Mouse (Mus musculus): ENCODE results near the gene Satb2. TPM values are rescaled to one million over a fixed set of nuclear protein-coding genes. Genes with fewer than 3 reads are reported as not detected.

The Satb2 gene
- polyA plus RNA-seq, 1 experiment from 2014 or later = 0.17 TPM

DNA sequence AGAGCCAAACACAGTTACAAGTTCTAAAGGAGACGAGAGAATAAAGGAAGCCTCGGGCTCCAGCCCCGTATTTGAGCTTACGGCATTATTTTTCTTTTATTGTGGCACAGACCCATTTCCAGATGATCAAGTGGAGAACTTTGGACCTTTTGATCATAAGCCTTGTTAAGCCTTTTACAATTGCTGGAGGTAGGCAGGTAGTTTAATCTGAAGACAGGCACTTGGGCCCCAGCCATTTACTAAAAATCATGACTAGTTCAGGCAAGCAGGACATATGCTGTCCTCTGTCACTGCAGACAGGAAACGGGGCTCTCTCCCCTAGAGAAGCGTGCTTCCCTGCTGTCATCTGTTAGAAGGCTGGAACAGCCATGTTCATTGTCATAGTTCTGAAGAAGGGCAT is 26.9 kb downstream of the Satb2 start:
- DNase-seq (ENCODE audit: low spot score) (no peak), ATAC-seq (no peak)
- Histone ChIP-seq H3K9ac (replicated peaks; ENCODE audit: low read depth) (no peak overlapping the region), H3K36me3 (ENCODE audit: insufficient read depth, low read length) (no peaks in the 10 kb centered on the region), H3K9me3 (ENCODE audit: low read length) (no peaks in the 10 kb centered on the region), H3K4me1 (ENCODE audit: insufficient read depth, low read depth, low read length) (no peaks in the 10 kb centered on the region), H3K27ac (ENCODE audit: low read length) (no peak overlapping the region), H3K27me3 (replicated peaks; ENCODE audit: insufficient read depth, low read length) (no peaks in the 10 kb centered on the region), H3K4me2 (replicated peaks; ENCODE audit: low read depth, low read length) (no peak overlapping the region), H3K4me3 (ENCODE audit: low read depth, low read length) (no peak overlapping the region)
- 78% methylated on average over 6 of the region's 6 CpGs for WGBS
- TF ChIP-seq CTCF (IDR thresholded peaks at IDR 0.05) (no peak), EP300 (IDR thresholded peaks at IDR 0.05) (no peak)

GRCm38 (mm10) chr1:56939432-56939831 is 39.0 kb downstream of the Satb2 start:
- no peak for DNase-seq (ENCODE audit: low spot score)
- TF ChIP-seq EP300 (IDR thresholded peaks at IDR 0.05) (no peak), CTCF (IDR thresholded peaks at IDR 0.05) (no peak)
- WGBS = 87% methylated on average over 4 of the region's 4 CpGs

DNA sequence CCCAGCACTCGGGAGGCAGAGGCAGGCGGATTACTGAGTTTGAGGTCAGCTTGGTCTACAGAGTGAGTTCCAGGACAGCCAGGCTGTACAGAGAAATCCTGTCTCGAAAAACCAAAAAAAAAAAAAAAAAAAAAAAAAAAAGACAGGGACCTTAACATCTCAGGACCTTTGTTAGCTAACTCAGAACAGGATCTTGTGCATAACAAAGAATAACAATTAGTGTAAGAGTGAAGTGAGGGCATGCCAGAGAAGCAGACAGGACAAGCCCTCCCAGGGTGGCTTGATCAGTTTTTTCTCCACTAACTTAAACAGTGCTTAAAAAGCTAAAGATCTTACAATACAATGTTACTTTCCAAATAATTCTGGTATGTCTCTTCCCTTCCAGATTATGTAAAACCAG is 40.0 kb downstream of the Satb2 start:
- no peaks in the 10 kb centered on the region for H3K36me3 ChIP-seq (ENCODE audit: insufficient read depth, low read length)
- no peaks in the 10 kb centered on the region for H3K4me1 ChIP-seq (ENCODE audit: insufficient read depth, low read depth, low read length)
- no peaks in the 10 kb centered on the region for H3K27me3 ChIP-seq (replicated peaks; ENCODE audit: insufficient read depth, low read length)
- no peak overlapping the region for H3K4me2 ChIP-seq (replicated peaks; ENCODE audit: low read depth, low read length)
- no peaks in the 10 kb centered on the region for H3K9me3 ChIP-seq (ENCODE audit: low read length)
- no peak overlapping the region for H3K4me3 ChIP-seq (ENCODE audit: low read depth, low read length)
- no peak overlapping the region for H3K9ac ChIP-seq (replicated peaks; ENCODE audit: low read depth)
- no peak for DNase-seq (ENCODE audit: low spot score)
- H3K27ac ChIP-seq (ENCODE audit: low read length) = no peak overlapping the region
- ATAC-seq = no peak
- 80% methylated on average over 3 of the region's 3 CpGs for WGBS
- no peak for TF ChIP-seq EP300 (IDR thresholded peaks at IDR 0.05)
- no peak for TF ChIP-seq CTCF (IDR thresholded peaks at IDR 0.05)

More at GRCm38 (mm10) chr1:56939432-56939831, 39.0 kb downstream of the Satb2 start:
- Histone ChIP-seq H3K9me3 (ENCODE audit: low read length) (no peaks in the 10 kb centered on the region), H3K27me3 (replicated peaks; ENCODE audit: insufficient read depth, low read length) (no peaks in the 10 kb centered on the region), H3K36me3 (ENCODE audit: insufficient read depth, low read length) (no peaks in the 10 kb centered on the region), H3K9ac (replicated peaks; ENCODE audit: low read depth) (no peak overlapping the region), H3K4me1 (ENCODE audit: insufficient read depth, low read depth, low read length) (no peaks in the 10 kb centered on the region), H3K4me3 (ENCODE audit: low read depth, low read length) (no peak overlapping the region), H3K27ac (ENCODE audit: low read length) (no peak overlapping the region), H3K4me2 (replicated peaks; ENCODE audit: low read depth, low read length) (no peak overlapping the region)
- no peak for ATAC-seq

DNA sequence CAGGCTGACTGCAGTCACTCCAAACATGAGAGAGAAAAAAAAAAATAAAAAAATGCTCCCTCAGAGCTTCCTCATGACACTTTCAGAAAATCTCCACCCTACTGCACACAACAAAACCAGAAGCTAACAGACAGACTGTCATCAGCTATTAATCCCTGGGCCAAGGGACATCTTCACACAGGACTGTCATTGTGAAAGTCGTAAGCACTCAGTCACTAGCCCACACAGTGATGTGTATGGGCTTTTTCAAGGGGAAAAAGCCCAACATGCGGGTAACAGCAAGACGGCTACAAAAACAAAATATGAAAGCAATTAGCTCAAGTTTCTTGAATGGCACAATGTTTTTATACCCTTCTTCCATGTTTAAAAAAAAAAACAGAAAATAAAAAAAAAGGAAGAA is 41.9 kb downstream of the Satb2 start:
- TF ChIP-seq CTCF (IDR thresholded peaks at IDR 0.05) = no peak
- TF ChIP-seq EP300 (IDR thresholded peaks at IDR 0.05) = no peak
- DNase-seq (ENCODE audit: low spot score) = no peak
- Histone ChIP-seq H3K9ac (replicated peaks; ENCODE audit: low read depth) (no peak overlapping the region), H3K27ac (ENCODE audit: low read length) (no peak overlapping the region), H3K4me1 (ENCODE audit: insufficient read depth, low read depth, low read length) (no peaks in the 10 kb centered on the region), H3K4me2 (replicated peaks; ENCODE audit: low read depth, low read length) (no peak overlapping the region), H3K9me3 (ENCODE audit: low read length) (no peaks in the 10 kb centered on the region), H3K36me3 (ENCODE audit: insufficient read depth, low read length) (no peaks in the 10 kb centered on the region), H3K4me3 (ENCODE audit: low read depth, low read length) (no peak overlapping the region), H3K27me3 (replicated peaks; ENCODE audit: insufficient read depth, low read length) (no peaks in the 10 kb centered on the region)
- WGBS = 82% methylated on average over 3 of the region's 3 CpGs
- ATAC-seq = no peak

DNA sequence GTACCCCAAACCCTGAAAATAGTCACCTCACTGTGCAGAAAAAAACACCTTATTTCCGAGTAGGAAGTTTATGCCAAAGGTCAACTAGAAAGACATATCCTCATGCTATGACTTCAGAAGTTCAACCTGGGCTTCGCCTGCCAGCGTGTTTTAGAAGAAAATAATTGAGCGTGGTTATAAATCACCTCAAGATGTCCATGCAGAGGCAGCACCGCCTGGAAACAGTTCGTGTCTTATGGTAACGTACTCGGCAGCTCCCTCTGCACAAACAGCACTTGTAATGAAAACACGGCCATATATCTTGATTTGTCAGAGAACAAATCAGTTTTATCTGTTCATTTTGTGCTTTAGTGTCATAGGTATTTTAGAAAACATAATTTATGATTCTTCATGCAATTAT is 44.6 kb downstream of the Satb2 start:
- H3K4me2 ChIP-seq (replicated peaks; ENCODE audit: low read depth, low read length) = no peak overlapping the region
- WGBS = 74% methylated on average over 9 of the region's 9 CpGs
- DNase-seq (ENCODE audit: low spot score) = no peak
- no peaks in the 10 kb centered on the region for H3K9me3 ChIP-seq (ENCODE audit: low read length)
- no peaks in the 10 kb centered on the region for H3K4me1 ChIP-seq (ENCODE audit: insufficient read depth, low read depth, low read length)
- H3K27ac ChIP-seq (ENCODE audit: low read length) = no peak overlapping the region
- no peak overlapping the region for H3K9ac ChIP-seq (replicated peaks; ENCODE audit: low read depth)
- no peaks in the 10 kb centered on the region for H3K36me3 ChIP-seq (ENCODE audit: insufficient read depth, low read length)
- H3K27me3 ChIP-seq (replicated peaks; ENCODE audit: insufficient read depth, low read length) = no peaks in the 10 kb centered on the region
- H3K4me3 ChIP-seq (ENCODE audit: low read depth, low read length) = no peak overlapping the region
- TF ChIP-seq CTCF (IDR thresholded peaks at IDR 0.05) (no peak), EP300 (IDR thresholded peaks at IDR 0.05) (no peak)
- no peak for ATAC-seq

- no peak overlapping the region for H3K4me3 ChIP-seq (ENCODE audit: low read depth, low read length)
- no peaks in the 10 kb centered on the region for H3K36me3 ChIP-seq (ENCODE audit: insufficient read depth, low read length)
- TF ChIP-seq CTCF (IDR thresholded peaks at IDR 0.05) (no peak), EP300 (IDR thresholded peaks at IDR 0.05) (no peak)
- no peak overlapping the region for H3K4me2 ChIP-seq (replicated peaks; ENCODE audit: low read depth, low read length)
- WGBS = 73% methylated on average over 4 of the region's 4 CpGs
- H3K27me3 ChIP-seq (replicated peaks; ENCODE audit: insufficient read depth, low read length) = no peaks in the 10 kb centered on the region
- no peaks in the 10 kb centered on the region for H3K4me1 ChIP-seq (ENCODE audit: insufficient read depth, low read depth, low read length)
- no peak overlapping the region for H3K27ac ChIP-seq (ENCODE audit: low read length)
- ATAC-seq (no peak), DNase-seq (ENCODE audit: low spot score) (no peak)
- no peaks in the 10 kb centered on the region for H3K9me3 ChIP-seq (ENCODE audit: low read length)
- H3K9ac ChIP-seq (replicated peaks; ENCODE audit: low read depth) = no peak overlapping the region
Measured at GRCm38 (mm10) chr1:56930096-56930495, 48.4 kb downstream of the Satb2 start.

- Histone ChIP-seq H3K9me3 (ENCODE audit: low read length) (no peaks in the 10 kb centered on the region), H3K4me3 (ENCODE audit: low read depth, low read length) (no peak overlapping the region), H3K4me2 (replicated peaks; ENCODE audit: low read depth, low read length) (no peak overlapping the region), H3K27me3 (replicated peaks; ENCODE audit: insufficient read depth, low read length) (no peaks in the 10 kb centered on the region), H3K36me3 (ENCODE audit: insufficient read depth, low read length) (no peaks in the 10 kb centered on the region), H3K9ac (replicated peaks; ENCODE audit: low read depth) (no peak overlapping the region), H3K4me1 (ENCODE audit: insufficient read depth, low read depth, low read length) (no peaks in the 10 kb centered on the region), H3K27ac (ENCODE audit: low read length) (no peak overlapping the region)
- DNase-seq (ENCODE audit: low spot score) (no peak), ATAC-seq (no peak)
- no peak for TF ChIP-seq EP300 (IDR thresholded peaks at IDR 0.05)
- TF ChIP-seq CTCF (IDR thresholded peaks at IDR 0.05) = no peak
- 58% methylated on average over 9 of the region's 9 CpGs for WGBS
Measured at GRCm38 (mm10) chr1:56928731-56929130, 49.7 kb downstream of the Satb2 start.
